Mouse (Mus musculus) cerebral cortex, adult 2 months (tissue): ENCODE data around the gene Cept1.

Experiments used
- WGBS: fragments of 180-500 bp; shearing (Covaris S2); methylation state at CpG from one replicate; pipeline ENCODE4 v1.1.7; 2018; 5-methylcytosine and 5-hydroxymethylcytosine counted together

The Cept1 gene

DNA sequence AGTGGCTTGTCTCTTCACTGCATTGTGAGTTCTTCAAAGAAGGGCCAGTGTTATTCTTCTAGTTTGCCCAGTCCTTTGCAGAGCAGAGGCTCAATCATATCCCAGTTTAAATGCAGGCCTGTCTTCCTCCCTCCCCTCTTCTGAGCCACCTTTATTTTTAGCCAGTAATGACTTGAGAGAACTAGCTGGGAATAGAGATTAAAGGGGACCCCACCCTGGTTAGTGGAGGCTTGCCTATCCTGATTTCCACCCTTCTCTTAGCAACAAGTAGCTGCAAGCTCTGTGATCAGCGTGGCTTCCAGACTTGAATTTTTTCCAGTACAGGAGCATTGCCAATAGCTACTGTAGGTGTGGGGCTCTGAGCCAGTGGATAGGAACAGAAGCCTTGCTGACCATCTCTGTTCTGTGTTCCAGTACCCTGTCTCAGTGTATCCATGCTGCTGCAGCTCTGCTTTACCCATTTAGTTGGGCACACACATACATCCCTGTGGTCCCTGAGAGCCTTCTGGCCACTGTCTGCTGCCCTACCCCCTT, 53.1 kb downstream of the Cept1 start:
- WGBS, result 41% methylated on average over 1 of the region's 1 CpGs

DNA sequence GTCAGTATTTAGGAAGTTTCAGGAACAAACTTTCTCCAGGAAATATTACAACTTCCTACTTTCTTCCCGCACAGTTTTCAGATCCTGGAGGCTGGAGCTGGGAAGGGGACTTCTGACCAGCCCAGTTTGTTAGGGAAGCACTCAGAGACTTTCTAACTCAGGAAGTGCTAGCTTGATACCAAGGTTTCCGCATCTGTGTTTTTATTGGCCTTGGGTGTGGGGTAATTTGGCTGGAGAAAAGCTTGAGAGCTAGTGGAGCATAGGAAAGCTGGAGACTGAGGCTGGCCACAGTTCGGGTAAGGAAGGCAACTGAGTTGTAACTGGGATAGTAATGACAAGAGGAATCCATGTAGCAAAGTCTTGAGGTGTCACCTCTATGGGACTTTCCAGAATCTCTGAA, 53.7 kb downstream of the Cept1 start:
- WGBS, result 76% methylated on average over 3 of the region's 3 CpGs

DNA sequence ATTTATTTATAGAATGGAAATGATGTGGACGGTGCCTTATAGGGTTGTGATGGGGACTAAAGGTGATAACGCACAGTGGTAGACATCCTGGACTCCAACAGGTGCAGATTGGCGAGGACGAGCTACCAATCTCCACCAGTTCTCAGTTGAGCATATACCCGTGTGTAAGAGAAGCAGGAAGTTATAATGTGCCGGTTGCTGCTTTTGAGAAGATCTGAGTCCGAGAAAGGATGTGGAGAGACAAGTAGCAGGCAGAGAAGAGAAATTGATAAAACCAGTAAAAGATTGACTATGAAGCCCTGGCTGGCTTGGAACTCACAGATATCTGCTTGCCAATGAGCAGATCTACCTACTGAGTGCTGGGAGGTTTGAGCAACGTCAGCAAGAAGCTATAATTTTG, 54.4 kb downstream of the Cept1 start:
- 88% methylated on average over 8 of the region's 8 CpGs for WGBS

DNA sequence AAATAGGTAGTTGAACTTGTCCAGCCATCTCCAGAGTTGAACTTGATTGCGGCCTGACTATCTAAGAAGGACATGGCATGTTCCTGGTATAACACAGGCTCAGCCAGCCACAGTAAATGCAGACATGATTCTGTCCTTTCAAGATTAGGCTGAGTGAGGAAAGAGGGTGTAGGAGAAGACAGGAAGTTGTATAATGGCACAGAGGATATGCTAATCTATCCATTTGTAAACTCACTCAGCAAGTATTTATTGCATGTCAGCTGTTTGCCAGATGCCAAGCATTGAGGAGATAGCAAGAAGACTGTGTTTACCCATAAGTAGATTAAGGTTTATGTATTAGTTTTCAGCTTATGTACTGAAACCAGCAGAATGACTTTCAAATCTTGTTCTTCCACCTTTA, 54.9 kb downstream of the Cept1 start:
- WGBS, result 100% methylated on average over 1 of the region's 1 CpGs

DNA sequence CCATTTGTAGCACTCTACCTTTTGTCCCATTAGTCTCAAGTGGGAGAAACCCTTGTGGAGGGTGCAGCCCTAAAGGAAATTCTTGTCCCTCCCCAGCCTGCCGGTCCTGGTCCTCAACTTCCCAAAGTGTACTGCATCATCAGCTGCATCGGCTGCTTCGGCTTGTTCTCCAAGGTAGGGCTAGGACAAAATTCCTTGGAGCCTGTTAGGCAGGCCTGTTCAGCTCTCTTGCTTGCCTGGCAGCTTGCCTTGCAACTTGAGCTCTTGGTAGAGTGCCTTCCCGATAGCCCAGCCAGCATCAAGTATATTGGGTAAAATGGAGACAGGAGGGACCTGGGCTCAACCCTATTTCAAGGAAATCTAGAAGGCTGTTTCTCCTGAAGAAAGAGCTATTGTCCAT, 57.4 kb downstream of the Cept1 start:
- WGBS, result 95% methylated on average over 4 of the region's 4 CpGs

DNA sequence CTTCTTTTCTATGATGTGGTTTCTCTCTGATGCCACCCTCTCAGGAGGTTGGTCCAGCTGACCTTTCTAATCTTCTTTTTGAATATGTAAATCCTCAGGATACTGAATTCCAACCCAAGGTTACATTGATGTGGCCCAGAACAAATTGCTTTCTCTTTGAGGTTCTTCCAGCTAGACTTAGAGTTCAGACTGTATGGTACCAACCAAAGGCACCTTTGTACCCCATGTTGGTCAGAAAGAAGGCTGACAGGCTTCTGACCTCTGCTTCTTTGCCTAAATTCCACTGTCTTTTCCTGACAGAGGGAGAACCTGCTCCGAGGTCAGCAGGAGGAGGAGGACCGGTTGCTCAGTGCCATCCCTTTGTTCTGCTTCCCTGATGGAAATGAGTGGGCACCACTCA, 60.1 kb downstream of the Cept1 start:
- WGBS, result 98% methylated on average over 2 of the region's 2 CpGs

DNA sequence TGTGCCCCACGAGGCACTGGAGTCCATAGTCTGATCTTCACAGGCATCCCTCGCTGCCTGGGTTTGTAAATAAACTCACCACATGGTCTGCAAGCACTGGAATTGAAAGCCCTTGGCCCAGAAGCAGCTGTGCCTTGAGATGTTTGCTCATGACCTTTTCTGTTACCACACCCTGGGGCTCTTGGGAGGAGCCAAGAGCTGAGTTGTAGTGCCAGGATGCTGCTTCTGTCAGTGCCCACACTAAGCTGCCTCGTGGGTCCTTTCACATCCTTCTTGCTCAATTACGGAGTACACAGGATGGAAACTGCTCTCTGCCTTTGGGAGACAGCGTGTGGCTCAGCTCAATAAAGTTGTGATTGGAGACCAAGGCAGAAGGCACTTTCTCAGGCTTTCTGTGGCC, 61.8 kb downstream of the Cept1 start:
- WGBS, result 83% methylated on average over 5 of the region's 5 CpGs

DNA sequence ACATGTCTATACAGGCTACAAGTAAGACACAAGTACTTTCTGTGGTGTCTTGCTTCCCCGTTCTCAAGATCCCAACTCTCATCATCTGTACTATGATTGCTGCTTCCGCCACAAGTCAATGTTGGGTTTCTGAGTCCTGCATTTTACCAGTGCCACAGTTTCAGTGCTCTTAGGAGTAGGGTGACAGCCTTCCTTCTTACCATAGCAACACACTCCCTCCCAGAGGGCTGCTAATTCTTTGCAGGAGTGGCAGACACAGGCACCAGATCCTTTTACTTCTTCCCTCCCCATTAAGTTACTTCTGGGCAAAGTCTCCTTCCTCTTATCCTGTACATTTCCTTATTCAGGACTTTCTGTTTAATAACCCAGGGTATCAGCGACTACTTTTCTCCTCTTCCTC, 62.7 kb downstream of the Cept1 start:
- WGBS, result 89% methylated on average over 3 of the region's 3 CpGs

DNA sequence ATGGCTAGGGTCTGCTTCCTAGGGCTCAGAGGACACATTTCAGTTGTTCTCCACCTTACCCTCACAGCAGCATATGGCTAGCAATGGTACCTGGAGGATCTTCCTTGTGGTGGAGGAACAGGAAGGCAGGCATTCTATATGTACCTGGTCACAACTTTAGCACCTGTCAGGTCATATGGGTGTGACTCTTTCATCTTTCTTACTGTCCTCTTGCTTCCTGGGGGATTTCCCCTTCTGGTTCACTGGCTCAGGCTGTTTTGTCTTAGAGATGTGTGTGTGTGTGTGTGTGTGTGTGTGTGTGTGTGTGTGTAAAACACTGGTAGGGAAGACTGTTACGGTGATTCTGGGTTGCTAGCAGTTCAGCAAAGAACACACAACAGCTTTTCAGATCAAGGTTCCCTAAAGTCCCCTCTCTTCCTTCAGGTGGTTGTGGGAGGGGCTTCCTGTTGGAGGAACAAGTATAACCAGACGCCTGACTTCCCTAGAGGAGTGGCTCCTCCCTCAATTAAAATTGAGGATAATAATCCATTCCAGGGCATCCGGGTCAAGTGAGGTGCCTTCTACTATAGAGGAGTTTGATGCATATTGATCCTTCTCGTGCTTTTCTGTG, 63.7 kb downstream of the Cept1 start:
- WGBS, result 83% methylated on average over 4 of the region's 4 CpGs

DNA sequence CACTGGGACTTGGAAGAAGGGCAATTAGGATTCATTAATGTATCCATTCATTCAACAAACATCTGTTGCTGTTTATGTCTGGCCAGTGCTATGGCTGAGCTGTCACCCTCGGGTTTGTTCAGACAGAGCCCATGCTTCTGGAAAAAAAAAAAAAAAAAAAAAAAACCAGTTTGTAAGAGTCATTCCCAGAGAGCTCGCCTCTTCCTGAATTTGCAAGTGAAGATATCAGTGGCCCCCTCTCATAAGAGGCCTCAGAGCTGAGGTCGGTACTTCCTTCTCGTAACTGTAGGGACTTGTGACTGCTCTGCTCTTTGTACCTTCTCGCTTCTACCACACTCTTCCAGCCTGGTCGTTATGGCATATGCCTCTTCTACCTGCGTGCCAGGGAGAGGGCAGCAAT, 64.3 kb downstream of the Cept1 start:
- 77% methylated on average over 7 of the region's 7 CpGs for WGBS

DNA sequence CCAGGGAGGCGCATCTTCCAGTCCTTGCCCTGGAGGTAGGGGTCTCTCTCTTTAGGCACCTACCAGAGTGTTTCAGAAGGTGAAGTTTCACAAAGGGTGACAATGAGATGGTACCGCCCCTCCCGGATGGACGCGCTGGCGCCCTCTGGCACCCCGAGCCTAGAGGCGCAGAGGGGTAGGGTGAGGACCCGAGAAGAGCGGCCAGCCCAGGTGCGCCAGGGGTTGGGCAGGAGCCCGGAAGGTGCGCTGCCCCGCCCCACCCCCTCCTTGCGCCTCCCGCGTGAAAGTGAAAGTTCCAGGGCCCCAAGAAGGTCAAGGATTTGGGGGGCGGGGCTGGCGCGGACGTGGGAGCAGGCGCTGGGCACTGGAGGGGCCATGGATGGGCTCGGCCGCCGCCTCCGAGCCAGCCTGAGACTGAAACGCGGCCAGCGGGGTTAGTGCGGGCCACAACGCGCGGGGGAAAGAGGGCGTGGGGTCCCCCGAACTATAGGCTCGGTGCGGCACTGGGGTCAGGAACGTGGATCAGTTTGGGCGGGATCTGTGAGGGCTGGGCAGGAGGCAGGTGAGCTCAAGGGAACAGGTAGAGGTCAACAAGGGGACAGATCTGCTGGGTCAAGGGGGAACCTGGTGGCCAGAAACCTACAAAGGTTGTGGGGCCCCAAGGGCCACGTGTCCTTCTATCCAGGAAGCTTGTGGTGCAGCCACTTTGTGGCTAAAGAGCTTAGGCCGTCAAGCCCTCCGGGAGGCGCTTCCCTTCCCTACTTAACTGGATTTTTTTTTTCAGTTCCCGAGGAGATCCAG, 65.1 kb downstream of the Cept1 start, which contains the start of gene Dennd2d:
Dennd2d (plus strand) TSS at position 125 of the 801 bp plus-strand sequence.
- WGBS, result 4% methylated on average over 44 of the region's 44 CpGs

DNA sequence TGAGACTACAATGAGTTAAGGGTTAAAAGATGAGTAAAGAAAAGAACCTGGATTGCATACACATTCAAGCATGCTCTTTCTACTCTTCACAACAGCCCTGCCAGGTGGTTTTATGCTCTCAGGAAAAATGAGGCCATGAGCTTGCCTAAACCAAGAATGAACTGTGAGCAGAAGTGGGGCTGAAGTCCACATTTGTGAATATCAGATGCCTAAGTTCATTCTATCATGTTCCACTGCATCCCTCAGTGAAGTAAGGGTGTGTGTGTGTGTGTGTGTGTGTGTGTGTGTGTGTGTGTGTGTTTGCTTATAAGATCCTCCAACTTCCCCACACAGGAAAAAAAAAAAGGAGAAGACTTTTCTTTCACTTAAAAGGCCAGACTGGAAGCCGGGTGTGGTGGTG, 70.7 kb downstream of the Cept1 start:
- WGBS, result 100% methylated on average over 1 of the region's 1 CpGs

DNA sequence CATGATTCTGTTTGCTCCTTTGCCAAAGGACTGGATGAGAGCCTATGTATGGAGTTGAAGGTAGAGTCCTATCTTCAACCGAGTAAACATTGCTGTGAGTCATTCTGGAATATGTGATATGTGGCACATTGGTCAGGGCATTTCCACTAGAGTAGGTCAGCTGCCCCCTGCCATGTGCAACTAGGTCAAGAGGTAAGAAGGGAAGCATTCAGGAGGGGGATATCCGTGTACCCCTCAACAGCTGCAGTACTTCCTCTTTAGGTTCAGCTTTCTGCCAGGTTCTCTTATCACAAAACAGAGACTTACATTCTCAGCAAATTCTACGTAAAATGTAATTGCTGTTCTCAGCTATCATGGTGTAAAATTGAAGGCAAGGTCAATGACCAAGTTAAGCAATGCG, 73.4 kb downstream of the Cept1 start:
- WGBS, result 83% methylated on average over 4 of the region's 4 CpGs

DNA sequence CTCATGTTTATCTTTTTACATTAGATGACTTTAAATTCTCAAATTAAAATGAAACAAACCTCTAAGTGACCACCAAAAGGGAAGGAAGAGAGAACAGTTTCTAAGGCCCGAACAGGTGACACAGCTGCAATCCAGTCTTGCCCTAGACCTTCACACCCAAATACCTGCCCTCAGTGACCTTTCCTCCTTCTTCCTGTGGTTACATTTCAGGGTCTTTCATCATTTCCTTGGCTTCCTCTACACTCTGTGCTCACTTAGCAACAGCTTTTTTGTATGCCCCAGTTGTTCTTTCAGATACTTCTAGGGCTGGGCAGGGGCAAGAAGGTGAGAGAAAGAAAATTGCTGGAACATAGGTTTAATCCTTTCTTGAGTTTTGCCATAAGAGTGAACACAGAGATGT, 82.9 kb downstream of the Cept1 start:
- 88% methylated on average over 1 of the region's 1 CpGs for WGBS

DNA sequence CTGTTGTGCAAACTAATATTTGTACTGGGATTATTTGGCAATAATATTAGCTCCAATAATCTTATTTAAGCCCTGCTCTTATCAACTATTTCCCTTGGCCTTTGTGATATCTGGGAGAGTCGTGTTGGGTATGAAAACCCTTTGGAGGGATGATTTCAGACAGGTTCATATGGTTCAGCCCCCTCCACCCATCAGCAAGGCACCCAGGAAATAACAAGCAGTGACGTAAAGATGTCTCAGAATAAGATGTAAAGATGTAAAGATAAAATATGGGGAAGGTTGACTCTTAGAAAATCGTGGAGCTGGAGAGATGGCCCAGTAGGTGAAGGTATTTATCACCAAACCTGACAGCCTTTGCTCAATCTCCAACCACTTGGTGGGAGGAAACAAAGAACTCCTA, 85.1 kb downstream of the Cept1 start:
- WGBS, result 73% methylated on average over 3 of the region's 3 CpGs

DNA sequence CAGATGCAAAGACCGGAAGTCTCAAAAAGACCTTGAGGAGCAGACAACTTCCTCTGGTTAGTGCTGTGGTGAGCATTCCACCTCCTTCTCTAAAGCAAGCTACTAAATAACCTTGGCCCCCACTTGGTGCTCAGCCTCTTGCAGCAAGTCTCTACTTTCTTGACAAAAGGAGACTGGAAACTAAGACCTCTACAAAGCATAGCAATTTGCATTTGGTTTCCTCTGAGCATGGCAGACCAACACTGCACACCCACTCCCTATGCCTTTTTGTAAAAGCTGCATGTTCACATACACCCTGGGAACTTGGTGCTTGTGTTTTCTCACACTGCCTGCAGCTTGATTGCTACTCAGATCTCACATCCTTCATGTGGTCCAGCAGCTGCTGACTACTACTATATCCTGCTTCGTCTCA, 85.5 kb downstream of the Cept1 start:
- 83% methylated on average over 2 of the region's 2 CpGs for WGBS

DNA sequence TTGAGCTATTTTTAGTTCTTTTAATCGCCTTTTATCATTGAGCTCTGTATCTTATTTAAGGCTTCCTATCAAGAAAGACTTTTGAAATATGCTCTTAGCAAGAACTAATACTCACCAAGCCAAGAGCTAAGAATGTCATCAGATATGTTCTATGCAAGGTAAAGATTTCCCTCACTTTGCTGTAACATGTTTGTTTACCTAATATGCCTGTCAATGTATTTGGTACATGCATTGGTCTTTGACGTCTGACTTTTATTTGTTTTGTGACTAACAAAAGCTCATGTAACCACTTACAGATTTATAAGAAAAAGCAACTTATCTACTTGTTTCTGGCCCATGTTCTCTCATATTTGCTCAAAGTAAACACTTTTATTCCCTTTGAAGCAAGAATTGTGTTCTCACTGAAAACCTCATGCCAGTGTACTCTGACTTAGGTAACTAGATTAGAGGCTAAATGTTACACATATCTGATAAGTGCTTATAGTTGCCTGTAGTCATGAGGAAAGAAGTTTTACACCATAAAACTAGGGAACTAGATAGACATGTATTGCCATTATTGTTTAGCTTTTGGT, 90.2 kb downstream of the Cept1 start:
- WGBS, result 87% methylated on average over 2 of the region's 2 CpGs

DNA sequence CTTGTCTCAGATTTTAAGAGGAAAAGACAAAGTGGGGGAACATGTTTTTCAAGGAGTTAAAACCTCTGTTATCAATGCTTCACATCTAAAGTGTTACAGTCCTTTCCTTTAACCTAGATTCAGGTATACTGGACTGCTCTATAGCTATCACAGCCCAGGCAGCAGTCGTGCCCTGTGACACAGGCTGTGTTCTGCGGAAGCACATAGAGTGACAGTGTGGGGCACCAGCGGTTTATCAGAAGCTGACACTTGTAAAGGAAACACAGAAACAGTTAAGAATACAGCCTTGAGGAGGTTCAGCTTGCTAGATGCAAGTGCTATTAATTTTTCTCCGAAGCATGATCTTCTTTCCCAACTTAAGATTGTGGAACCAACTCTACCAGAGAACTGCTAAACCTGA, 95.0 kb downstream of the Cept1 start:
- 82% methylated on average over 4 of the region's 4 CpGs for WGBS
